Mouse (Mus musculus): ENCODE results near the gene St6gal1.

DNA sequence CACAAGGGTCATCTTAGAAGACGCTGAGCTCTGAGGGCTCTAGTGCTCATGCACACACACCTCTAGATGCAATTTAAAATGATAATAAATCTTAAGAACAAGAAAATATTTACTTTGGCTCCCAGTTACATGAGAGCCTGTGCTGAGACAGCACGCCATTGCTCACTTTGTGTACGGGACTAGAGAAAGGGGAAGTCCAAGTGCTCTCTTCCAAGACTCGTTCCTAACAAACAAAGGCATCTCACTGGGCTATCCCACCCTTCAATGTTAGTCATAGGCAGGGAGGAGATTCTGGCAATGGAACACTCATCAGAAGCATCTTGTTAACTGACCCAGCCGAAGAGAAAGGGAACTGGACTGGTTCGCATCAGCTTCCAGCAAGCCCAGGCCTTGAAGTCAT, 108.1 kb downstream of the St6gal1 start:
- TF ChIP-seq CTCF (IDR thresholded peaks at IDR 0.05; ENCODE audit: extremely low read depth, insufficient read depth, low read length) (no peak), POLR2A (IDR thresholded peaks at IDR 0.05; ENCODE audit: extremely low read depth, insufficient read depth, low read length) (no peak)
